10 mouse cellular contexts compared by ENCODE assay signal in the genomic region with DNA sequence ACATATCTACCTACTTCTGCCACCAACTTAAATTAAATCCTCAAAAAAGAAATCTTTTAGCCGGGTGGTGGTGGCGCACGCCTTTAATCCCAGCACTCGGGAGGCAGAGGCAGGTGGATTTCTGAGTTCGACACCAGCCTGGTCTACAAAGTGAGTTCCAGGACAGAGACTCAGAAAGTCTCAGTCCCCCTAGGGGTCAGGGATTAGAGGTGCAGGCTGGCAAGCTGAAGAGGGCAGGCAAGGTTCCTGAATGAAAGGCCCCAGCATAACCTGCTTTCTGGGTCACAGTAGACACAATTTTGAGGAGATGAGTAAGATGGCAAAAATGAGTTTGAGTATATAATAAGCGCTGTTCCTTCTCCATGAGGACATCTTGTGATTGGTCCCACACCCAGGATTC. TPM values are rescaled to one million over a fixed set of nuclear protein-coding genes. Genes with fewer than 3 reads are reported as not detected.
DNase-seq lines count a peak whose midpoint lies in the region; ATAC-seq and TF ChIP-seq lines count a peak whose summit lies in the region.
"Had no signal": no experiment of that assay in that cellular context is flagged by ENCODE, and none has a peak within 500 bp of the region (broad histone marks: within the 10 kb centered on the region; RNA-seq: fewer than 3 reads in every experiment).

No protein-coding gene starts in this region.

- no peaks in the 10 kb centered on the region for H3K4me1 ChIP-seq in hindbrain, embryonic 11.5 days (replicated peaks; ENCODE audit: control insufficient read depth, insufficient read depth, low read length)
- no peaks in the 10 kb centered on the region for H3K4me1 ChIP-seq in hindbrain, embryonic 14.5 days (replicated peaks; ENCODE audit: control insufficient read depth, insufficient read depth, low read length)
- peaks cover 26% of the 10 kb centered on the region for H3K4me1 ChIP-seq in G1E (ENCODE audit: insufficient read depth, low read depth, low read length)
- 0 out of 4 replicates have a peak, but pooled peaks cover 0 to 2% of the 10 kb centered on the region in 2 experiments for H3K4me1 ChIP-seq in liver, embryonic 14.5 days (replicated peaks; ENCODE audit: control insufficient read depth in 2 of 2, insufficient read depth in 2 of 2, low read length in 1 of 2)
- H3K4me1 ChIP-seq: embryonic facial prominence, embryonic 12.5 days; kidney, embryonic 15.5 days had no signal

- TF ChIP-seq EP300 in liver, embryonic 14.5 days (IDR thresholded peaks at IDR 0.05; ENCODE audit: low read depth) = no peak

- H3K9ac ChIP-seq in hindbrain, embryonic 11.5 days (ENCODE audit: low read depth, low read length) = no peak overlapping the region
- H3K9ac ChIP-seq in hindbrain, embryonic 14.5 days = no peak overlapping the region
- H3K9ac ChIP-seq in liver, embryonic 14.5 days (replicated peaks) = no peak overlapping the region
- H3K9ac ChIP-seq: embryonic facial prominence, embryonic 12.5 days; kidney, embryonic 15.5 days had no signal

- peaks cover 4% of the 10 kb centered on the region; the same call in 1 of the 2 replicates for H3K36me3 ChIP-seq in hindbrain, embryonic 11.5 days (ENCODE audit: control insufficient read depth, insufficient read depth, low read length)
- peaks cover 74% of the 10 kb centered on the region for H3K36me3 ChIP-seq in hindbrain, embryonic 14.5 days (replicated peaks; ENCODE audit: control insufficient read depth, insufficient read depth)
- H3K36me3 ChIP-seq in G1E (replicated peaks) = peaks cover 93% of the 10 kb centered on the region
- peaks cover 27% of the 10 kb centered on the region for H3K36me3 ChIP-seq in liver, embryonic 14.5 days (replicated peaks; ENCODE audit: control insufficient read depth, insufficient read depth, low read depth)

- H3K4me2 ChIP-seq in hindbrain, embryonic 11.5 days (replicated peaks; ENCODE audit: low read depth, low read length) = no peak overlapping the region
- no peak overlapping the region for H3K4me2 ChIP-seq in hindbrain, embryonic 14.5 days (replicated peaks)
- no peak overlapping the region for H3K4me2 ChIP-seq in liver, embryonic 14.5 days (ENCODE audit: low read depth)
- H3K4me2 ChIP-seq: embryonic facial prominence, embryonic 12.5 days; kidney, embryonic 15.5 days had no signal

- TF ChIP-seq CTCF in G1E (IDR thresholded peaks at IDR 0.05; ENCODE audit: low read depth, low read length) = no peak
- TF ChIP-seq CTCF in liver, embryonic 14.5 days (IDR thresholded peaks at IDR 0.05; ENCODE audit: low read depth) = peak; percentile 70

- H3K27me3 ChIP-seq in hindbrain, embryonic 11.5 days (ENCODE audit: control insufficient read depth, insufficient read depth, low read length) = no peaks in the 10 kb centered on the region
- H3K27me3 ChIP-seq in hindbrain, embryonic 14.5 days (ENCODE audit: control insufficient read depth, insufficient read depth, low read length) = no peaks in the 10 kb centered on the region
- H3K27me3 ChIP-seq in G1E (ENCODE audit: insufficient read depth, low read length) = no peaks in the 10 kb centered on the region
- H3K27me3 ChIP-seq in liver, embryonic 14.5 days (ENCODE audit: control insufficient read depth, insufficient read depth, low read length) = no peaks in the 10 kb centered on the region
- H3K27me3 ChIP-seq: embryonic facial prominence, embryonic 12.5 days; kidney, embryonic 15.5 days had no signal

- peak; percentile 27 for DNase-seq in hindbrain, embryonic 11.5 days (ENCODE audit: low spot score)
- DNase-seq in hindbrain, embryonic 14.5 days (ENCODE audit: low spot score) = no peak
- peak; percentile 30 for DNase-seq in 416B (ENCODE audit: low read depth)
- DNase-seq in G1E (ENCODE audit: low spot score) = no peak
- DNase-seq in liver, embryonic 14.5 days (ENCODE audit: low read depth in 3 of 3, low spot score in 3 of 3) = no peak
- no peak for DNase-seq in urinary bladder, postnatal 36 days (ENCODE audit: low spot score in 2 of 2)
- no peak for DNase-seq in adrenal gland, adult 2 months
- no peak for DNase-seq in neural tube, embryonic 10.5 days (ENCODE audit: extremely low spot score, low spot score)

- no peaks in the 10 kb centered on the region for H3K9me3 ChIP-seq in hindbrain, embryonic 11.5 days (ENCODE audit: control insufficient read depth, low read length)
- H3K9me3 ChIP-seq in hindbrain, embryonic 14.5 days (ENCODE audit: control insufficient read depth, low read length) = no peaks in the 10 kb centered on the region
- H3K9me3 ChIP-seq in G1E (replicated peaks) = no peaks in the 10 kb centered on the region
- no peaks in the 10 kb centered on the region for H3K9me3 ChIP-seq in liver, embryonic 14.5 days (ENCODE audit: control insufficient read depth, low read length)
- H3K9me3 ChIP-seq: embryonic facial prominence, embryonic 12.5 days; kidney, embryonic 15.5 days had no signal

- no peak for ATAC-seq in hindbrain, embryonic 11.5 days (ENCODE audit: low FRiP score)
- ATAC-seq in hindbrain, embryonic 14.5 days (ENCODE audit: low FRiP score) = no peak
- peak; percentile 64 for ATAC-seq in G1E (ENCODE audit: extremely low read depth, insufficient number of reproducible peaks, low FRiP score, poor library complexity, severe bottlenecking)
- no peak for ATAC-seq in liver, embryonic 14.5 days (ENCODE audit: insufficient read depth)

- H3K27ac ChIP-seq in hindbrain, embryonic 11.5 days (ENCODE audit: low read depth, low read length) = no peak overlapping the region
- no peak overlapping the region for H3K27ac ChIP-seq in hindbrain, embryonic 14.5 days
- no peak overlapping the region for H3K27ac ChIP-seq in liver, embryonic 14.5 days
- H3K27ac ChIP-seq: embryonic facial prominence, embryonic 12.5 days; kidney, embryonic 15.5 days had no signal

- H3K4me3 ChIP-seq in hindbrain, embryonic 11.5 days (ENCODE audit: low read depth, low read length) = no peak overlapping the region
- H3K4me3 ChIP-seq in hindbrain, embryonic 14.5 days (replicated peaks; ENCODE audit: low read length) = no peak overlapping the region
- no peak overlapping the region for H3K4me3 ChIP-seq in G1E (ENCODE audit: low read depth, low read length)
- H3K4me3 ChIP-seq in liver, embryonic 14.5 days (ENCODE audit: insufficient read depth in 1 of 2, low read depth in 2 of 2, low read length in 2 of 2) = no peak overlapping the region
- H3K4me3 ChIP-seq: embryonic facial prominence, embryonic 12.5 days; kidney, embryonic 15.5 days had no signal

- WGBS in hindbrain, embryonic 11.5 days = 92% methylated on average over 6 of the region's 6 CpGs
- WGBS in hindbrain, embryonic 14.5 days = 94% methylated on average over 6 of the region's 6 CpGs
- WGBS in liver, embryonic 14.5 days (ENCODE audit: insufficient replicate concordance) = 84% methylated on average over 6 of the region's 6 CpGs

RNA-seq across cellular contexts. Expression of gene Btbd6, which starts 9.1 kb away (rescaled TPM):
- 25.6 and 26.8 TPM in 2 replicates for polyA plus RNA-seq in hindbrain, embryonic 11.5 days (2014; fragmentation: Nextera tagmentation; extraction: Ambion mirVana)
- 52.2 and 52.8 TPM in 2 replicates for polyA plus RNA-seq in hindbrain, embryonic 14.5 days (2014; fragmentation: Nextera tagmentation; extraction: Ambion mirVana)
- total RNA-seq in G1E (2014; fragmentation: Nextera tagmentation) (9.0 and 15.9 TPM in 2 replicates), G1E (2017) (10.2 and 11.1 TPM in 2 replicates)
- polyA plus RNA-seq in G1E (2012) = 68.3 and 101 TPM in 2 replicates
- 4.1 and 5.5 TPM in 2 replicates for polyA plus RNA-seq in liver, embryonic 14.5 days (2012; rRNA removed)
- 3.3 and 4.6 TPM in 2 replicates for polyA plus RNA-seq in liver, embryonic 14.5 days (2014; fragmentation: Nextera tagmentation; extraction: Ambion mirVana)
- 10 to 100 TPM; 14.6 to 24.7 TPM for total RNA-seq in adrenal gland, adult 2 months (2021)
- polyA plus RNA-seq in adrenal gland, adult 2 months (2012; rRNA removed) = 165 and 232 TPM in 2 replicates

RNA-seq across cellular contexts. Expression of gene Brf1, which starts 15.2 kb away (rescaled TPM):
- 53.6 and 57.8 TPM in 2 replicates for polyA plus RNA-seq in hindbrain, embryonic 11.5 days (2014; fragmentation: Nextera tagmentation; extraction: Ambion mirVana)
- polyA plus RNA-seq in hindbrain, embryonic 14.5 days (2014; fragmentation: Nextera tagmentation; extraction: Ambion mirVana) = 41.4 and 46.3 TPM in 2 replicates
- 63.4 and 95.9 TPM in 2 replicates for total RNA-seq in G1E (2014; fragmentation: Nextera tagmentation)
- 76.4 and 77.1 TPM in 2 replicates for total RNA-seq in G1E (2017)
- polyA plus RNA-seq in G1E (2012) = 44.0 and 46.8 TPM in 2 replicates
- 21.5 and 32.0 TPM in 2 replicates for polyA plus RNA-seq in liver, embryonic 14.5 days (2012; rRNA removed)
- polyA plus RNA-seq in liver, embryonic 14.5 days (2014; fragmentation: Nextera tagmentation; extraction: Ambion mirVana) = 19.5 and 22.5 TPM in 2 replicates
- 10 to 100 TPM; 41.9 to 46.8 TPM for total RNA-seq in adrenal gland, adult 2 months (2021)
- 70.6 and 71.2 TPM in 2 replicates for polyA plus RNA-seq in adrenal gland, adult 2 months (2012; rRNA removed)

RNA-seq across cellular contexts. Expression of gene Pacs2, which starts 29.0 kb away (rescaled TPM):
- polyA plus RNA-seq in hindbrain, embryonic 11.5 days (2014; fragmentation: Nextera tagmentation; extraction: Ambion mirVana) = 17.2 and 21.2 TPM in 2 replicates
- polyA plus RNA-seq in hindbrain, embryonic 14.5 days (2014; fragmentation: Nextera tagmentation; extraction: Ambion mirVana) = 26.8 and 27.9 TPM in 2 replicates
- total RNA-seq in G1E (2014; fragmentation: Nextera tagmentation) (45.0 and 47.0 TPM in 2 replicates), G1E (2017) (17.0 and 18.3 TPM in 2 replicates)
- 19.9 and 21.1 TPM in 2 replicates for polyA plus RNA-seq in G1E (2012)
- 9.1 and 11.7 TPM in 2 replicates for polyA plus RNA-seq in liver, embryonic 14.5 days (2012; rRNA removed)
- 3.7 and 5.4 TPM in 2 replicates for polyA plus RNA-seq in liver, embryonic 14.5 days (2014; fragmentation: Nextera tagmentation; extraction: Ambion mirVana)
- 10 to 100 TPM; 38.7 to 42.1 TPM for total RNA-seq in adrenal gland, adult 2 months (2021)
- 51.9 and 66.9 TPM in 2 replicates for polyA plus RNA-seq in adrenal gland, adult 2 months (2012; rRNA removed)

RNA-seq across cellular contexts. Expression of gene Nudt14, which starts 43.4 kb away (rescaled TPM):
- 57.3 and 69.9 TPM in 2 replicates for polyA plus RNA-seq in hindbrain, embryonic 11.5 days (2014; fragmentation: Nextera tagmentation; extraction: Ambion mirVana)
- 60.9 and 70.1 TPM in 2 replicates for polyA plus RNA-seq in hindbrain, embryonic 14.5 days (2014; fragmentation: Nextera tagmentation; extraction: Ambion mirVana)
- total RNA-seq in G1E (2014; fragmentation: Nextera tagmentation) (6.2 and 9.2 TPM in 2 replicates), G1E (2017) (22.2 and 28.1 TPM in 2 replicates)
- polyA plus RNA-seq in G1E (2012) = 13.3 and 13.7 TPM in 2 replicates
- 6.3 and 7.5 TPM in 2 replicates for polyA plus RNA-seq in liver, embryonic 14.5 days (2012; rRNA removed)
- polyA plus RNA-seq in liver, embryonic 14.5 days (2014; fragmentation: Nextera tagmentation; extraction: Ambion mirVana) = 16.9 and 18.4 TPM in 2 replicates
- 10 to 100 TPM; 24.6 to 34.4 TPM for total RNA-seq in adrenal gland, adult 2 months (2021)
- polyA plus RNA-seq in adrenal gland, adult 2 months (2012; rRNA removed) = 35.4 and 45.9 TPM in 2 replicates

RNA-seq across cellular contexts. Expression of gene Jag2, which starts 55.8 kb away (rescaled TPM):
- 4.2 and 4.7 TPM in 2 replicates for polyA plus RNA-seq in hindbrain, embryonic 11.5 days (2014; fragmentation: Nextera tagmentation; extraction: Ambion mirVana)
- 12.5 and 16.1 TPM in 2 replicates for polyA plus RNA-seq in hindbrain, embryonic 14.5 days (2014; fragmentation: Nextera tagmentation; extraction: Ambion mirVana)
- total RNA-seq in G1E (2014; fragmentation: Nextera tagmentation) (1.8 and 3.5 TPM in 2 replicates), G1E (2017) (0.44 and 1.4 TPM in 2 replicates)
- polyA plus RNA-seq in G1E (2012) = 0.60 and 0.62 TPM in 2 replicates
- 0.41 and 0.51 TPM in 2 replicates for polyA plus RNA-seq in liver, embryonic 14.5 days (2012; rRNA removed)
- 0.09 and 0.11 TPM in 2 replicates for polyA plus RNA-seq in liver, embryonic 14.5 days (2014; fragmentation: Nextera tagmentation; extraction: Ambion mirVana)
- 1 to 10 TPM; 3.5 to 6.1 TPM for total RNA-seq in adrenal gland, adult 2 months (2021)
- polyA plus RNA-seq in adrenal gland, adult 2 months (2012; rRNA removed) = 12.8 and 25.8 TPM in 2 replicates

Comparison
In these comparisons a context has a peak if more than half of its experiments do, and no peak if none do; other contexts are left out.
1. DNase-seq: peak in hindbrain, embryonic 11.5 days (single experiment) and 416B (single experiment); none in hindbrain, embryonic 14.5 days (single experiment), G1E (single experiment), liver, embryonic 14.5 days (0 of 3), urinary bladder, postnatal 36 days (0 of 2), adrenal gland, adult 2 months (single experiment) and neural tube, embryonic 10.5 days (single experiment).